Mouse (Mus musculus) monocyte, adult 5-6 weeks (primary cell): Measurements from ENCODE around the gene Idnk. TPM values are rescaled to one million over a fixed set of nuclear protein-coding genes. Genes with fewer than 3 reads are reported as not detected.

Experiments
- ATAC-seq: fragments of 153-309, 156-312 bp; replicated peaks from 2 replicates; pipeline ENCODE4 v1.8.0; 2017; ENCODE audit warnings: mild to moderate bottlenecking; ENCODE audit not compliant: low TSS enrichment, insufficient number of reproducible peaks, severe bottlenecking, poor library complexity, low FRiP score
- total RNA-seq: library from RNA; stranded (forward); fragments of 200-1000, 200-491, 200-594 nt; gene quantifications from 3 replicates; pipeline ENCODE4 v1.2.3, GENCODE M21; 2017

Idnk gene
- total RNA-seq = 42.7 to 88.2 TPM (median 44.6 TPM) in 3 replicates

- ATAC-seq = peak; percentile 85
Observed at GRCm38 (mm10) chr13:58157447-58158098, at the start of gene Idnk. Idnk (plus strand) TSS chr13:58157649.

- no peak for ATAC-seq
Observed at GRCm38 (mm10) chr13:58111306-58111705, 46.1 kb upstream of the Idnk start.

- no peak for ATAC-seq
Observed at GRCm38 (mm10) chr13:58112191-58112590, 45.3 kb upstream of the Idnk start.

GRCm38 (mm10) chr13:58112601-58113041, 44.8 kb upstream of the Idnk start:
- no peak for ATAC-seq

- ATAC-seq = peak; percentile 28; the same call in 1 of the 2 replicates
Observed at GRCm38 (mm10) chr13:58113061-58113900, 44.2 kb upstream of the Idnk start, which contains the start of gene Klhl3. Klhl3 (minus strand) TSS chr13:58113592.

GRCm38 (mm10) chr13:58115227-58115626, 42.2 kb upstream of the Idnk start:
- peak; percentile 16; the same call in 1 of the 2 replicates for ATAC-seq

GRCm38 (mm10) chr13:58116801-58117200, 40.6 kb upstream of the Idnk start:
- no peak for ATAC-seq

- ATAC-seq = no peak
Observed at GRCm38 (mm10) chr13:58117318-58118017, 40.0 kb upstream of the Idnk start.

- no peak for ATAC-seq
Observed at GRCm38 (mm10) chr13:58122786-58123297, 34.6 kb upstream of the Idnk start.

GRCm38 (mm10) chr13:58123381-58123780, 34.1 kb upstream of the Idnk start:
- ATAC-seq = no peak

GRCm38 (mm10) chr13:58124278-58124677, 33.2 kb upstream of the Idnk start:
- no peak for ATAC-seq

GRCm38 (mm10) chr13:58124989-58125388, 32.5 kb upstream of the Idnk start:
- no peak for ATAC-seq

GRCm38 (mm10) chr13:58126126-58126525, 31.3 kb upstream of the Idnk start:
- ATAC-seq = 0 out of 2 replicates have a peak, but pooled peaks have one; percentile 30

GRCm38 (mm10) chr13:58126862-58127765, 30.3 kb upstream of the Idnk start:
- no peak for ATAC-seq

- no peak for ATAC-seq
Observed at GRCm38 (mm10) chr13:58127766-58128361, 29.6 kb upstream of the Idnk start.

- ATAC-seq = peak; percentile 77
Observed at GRCm38 (mm10) chr13:58128396-58128767, 29.1 kb upstream of the Idnk start, which contains the start of gene Hnrnpa0. Hnrnpa0 (minus strand) TSS chr13:58128556.

GRCm38 (mm10) chr13:58128768-58129671, 28.4 kb upstream of the Idnk start:
- ATAC-seq = peak; percentile 85
